Mouse (Mus musculus) gastrocnemius, postnatal 14 days (tissue): ENCODE data around the gene H2-K1. TPM values are rescaled to one million over a fixed set of nuclear protein-coding genes. Genes with fewer than 3 reads are reported as not detected.

Experiments used
- microRNA-seq, 2 experiments: library from miRNA; unstranded; fragments of <30 nt; microRNA quantifications; one replicate each; pipeline ENCODE4 v1.2.0; 2021
- total RNA-seq, 2 experiments: library from RNA; stranded (reverse); gene quantifications; 2 replicates each; pipeline ENCODE4 v1.2.3; 2021

H2-K1 gene
- total RNA-seq, 2 experiments from 2014 or later = 26.5 to 40.1 TPM

Small RNA genes within 50 kb of the gene (microRNA-seq; reads per million reads assigned to microRNA genes)
- gene Mir219a-1 (0 to 1.3 reads per million in 2 experiments), gene Mir219c (0 reads per million in 2 experiments)

Other genes starting within 250 kb of the H2-K1 start
- gene Rab11b, start 239.8 kb downstream of the H2-K1 start, total RNA-seq = 100 to 1,000 TPM; 154 to 159 TPM
- gene Angptl4, start 218.5 kb downstream of the H2-K1 start, total RNA-seq = 10 to 100 TPM in 1 of 2 experiments, 1 to 10 TPM in 1; 9.6 to 25.8 TPM
- gene Kank3, start 189.8 kb downstream of the H2-K1 start, total RNA-seq = 10 to 100 TPM; 20.8 to 35.1 TPM
- 100 to 1,000 TPM; 867 to 957 TPM for gene Rps28, start 175.8 kb downstream of the H2-K1 start, total RNA-seq
- 100 to 1,000 TPM; 327 to 338 TPM for gene Ndufa7, start 175.8 kb downstream of the H2-K1 start, total RNA-seq
- gene Cd320, start 157.3 kb downstream of the H2-K1 start, total RNA-seq = 10 to 100 TPM; 17.6 to 19.8 TPM
- not detected for gene Gm7029, start 126.5 kb downstream of the H2-K1 start, total RNA-seq
- gene Kifc1, start 109.7 kb downstream of the H2-K1 start, total RNA-seq = 1 to 10 TPM; 3.3 to 4.4 TPM
- gene Platr17, start 95.2 kb downstream of the H2-K1 start, total RNA-seq = not detected
- 10 to 100 TPM; 10.2 to 13.8 TPM for gene Daxx, start 90.9 kb downstream of the H2-K1 start, total RNA-seq
- gene Tapbp, start 84.4 kb downstream of the H2-K1 start, total RNA-seq = 10 to 100 TPM; 32.9 to 35.7 TPM
- gene Zbtb22, start 84.4 kb downstream of the H2-K1 start, total RNA-seq = 10 to 100 TPM; 13.5 to 16.1 TPM
- 10 to 100 TPM; 24.4 to 24.7 TPM for gene Rgl2, start 70.8 kb downstream of the H2-K1 start, total RNA-seq
- 10 to 100 TPM; 53.6 to 54.9 TPM for gene Pfdn6, start 60.0 kb downstream of the H2-K1 start, total RNA-seq
- 10 to 100 TPM; 11.1 to 12.3 TPM for gene Wdr46, start 59.7 kb downstream of the H2-K1 start, total RNA-seq
- 1 to 10 TPM; 2.3 to 2.7 TPM for gene B3galt4, start 48.9 kb downstream of the H2-K1 start, total RNA-seq
- 10 to 100 TPM; 30.5 to 33.1 TPM for gene Vps52, start 44.5 kb downstream of the H2-K1 start, total RNA-seq
- gene Rps18, start 44.3 kb downstream of the H2-K1 start, total RNA-seq = 100 to 1,000 TPM; 464 to 543 TPM
- gene Ring1, start 24.3 kb upstream of the H2-K1 start, total RNA-seq = 10 to 100 TPM; 11.3 to 13.1 TPM
- 10 to 100 TPM; 50.1 to 51.3 TPM for gene H2-Ke6, start 27.7 kb upstream of the H2-K1 start, total RNA-seq
- gene Slc39a7, start 31.3 kb upstream of the H2-K1 start, total RNA-seq = 10 to 100 TPM; 44.9 to 60.1 TPM
- gene Rxrb, start 31.5 kb upstream of the H2-K1 start, total RNA-seq = 10 to 100 TPM; 35.2 to 35.8 TPM
- gene Col11a2, start 39.1 kb upstream of the H2-K1 start, total RNA-seq = 10 to 100 TPM; 51.1 to 56.0 TPM
- gene H2-Oa, start 92.0 kb upstream of the H2-K1 start, total RNA-seq = not detected
- 1 to 10 TPM; 2.3 to 3.6 TPM for gene H2-DMa, start 119.2 kb upstream of the H2-K1 start, total RNA-seq
- gene Brd2, start 122.3 kb upstream of the H2-K1 start, total RNA-seq = 10 to 100 TPM; 75.2 to 75.5 TPM
- under 1 TPM; 0.45 to 0.47 TPM for gene H2-DMb2, start 143.0 kb upstream of the H2-K1 start, total RNA-seq
- gene H2-DMb1, start 152.7 kb upstream of the H2-K1 start, total RNA-seq = 1 to 10 TPM; 1.0 to 1.4 TPM
- 1 to 10 TPM; 1.7 to 2.6 TPM for gene Tap1, start 187.2 kb upstream of the H2-K1 start, total RNA-seq
- gene Psmb9, start 187.4 kb upstream of the H2-K1 start, total RNA-seq = 1 to 10 TPM; 1.8 to 2.0 TPM
- 1 to 10 TPM; 2.9 to 3.4 TPM for gene Psmb8, start 197.4 kb upstream of the H2-K1 start, total RNA-seq
- 1 to 10 TPM; 4.7 to 5.3 TPM for gene Tap2, start 203.2 kb upstream of the H2-K1 start, total RNA-seq
- under 1 TPM in 1 of 2 experiments, not detected in 1; 0.13 TPM for gene H2-Ob, start 238.6 kb upstream of the H2-K1 start, total RNA-seq